In genomic region chr14:31160196-31161150, GRCm38 (mm10) we compare ENCODE assay signal across 12 mouse cellular contexts. TPM values are rescaled to one million over a fixed set of nuclear protein-coding genes. Genes with fewer than 3 reads are reported as not detected.
DNase-seq lines count a peak whose midpoint lies in the region; ATAC-seq and TF ChIP-seq lines count a peak whose summit lies in the region.
"Had no signal": no experiment of that assay in that cellular context is flagged by ENCODE, and none has a peak within 500 bp of the region (broad histone marks: within the 10 kb centered on the region; RNA-seq: fewer than 3 reads in every experiment).

No protein-coding gene starts in this region.

- 61% methylated on average over 27 of the region's 27 CpGs for WGBS in liver, embryonic 12.5 days (ENCODE audit: insufficient replicate concordance)
- WGBS in small intestine, adult 2 months: 39% methylated on average over 27 of the region's 27 CpGs

- peak overlapping the region; percentile 37; the same call in 1 of the 2 replicates for H3K27ac ChIP-seq in liver, embryonic 12.5 days
- peak overlapping the region; percentile 58 for H3K27ac ChIP-seq in small intestine, adult 2 months (ENCODE audit: insufficient read depth, low read depth, low read length)
- H3K27ac ChIP-seq: embryonic facial prominence, embryonic 13.5 days had no signal

- DNase-seq in heart, adult 11 months: peak; percentile 94
- DNase-seq in heart, postnatal 36 days: no peak
- peak; percentile 37 for DNase-seq in c-Kit-positive CD71-negative TER-119-negative erythroid progenitor cells, embryonic 14.5 days (ENCODE audit: low read depth)
- no peak for DNase-seq in B cell, adult 2 months
- DNase-seq in right cerebral cortex, adult 2 months (ENCODE audit: low spot score in 2 of 2): no peak
- DNase-seq: adrenal gland, postnatal 25 days; cerebellum, adult 9-10 months; retina, postnatal 1 day had no signal

- H3K27me3 ChIP-seq in liver, embryonic 12.5 days (replicated peaks): peaks cover 31% of the 10 kb centered on the region; the same call in 1 of the 2 replicates
- H3K27me3 ChIP-seq in small intestine, adult 2 months (ENCODE audit: control insufficient read depth, insufficient read depth, low read length): no peaks in the 10 kb centered on the region
- H3K27me3 ChIP-seq: embryonic facial prominence, embryonic 13.5 days had no signal

- intact Hi-C loops in heart, postnatal 36 days (cut with DNase I): no loop called here

- H3K36me3 ChIP-seq in liver, embryonic 12.5 days: no peaks in the 10 kb centered on the region
- H3K36me3 ChIP-seq in small intestine, adult 2 months (ENCODE audit: control insufficient read depth, insufficient read depth, low read length): no peaks in the 10 kb centered on the region
- H3K36me3 ChIP-seq: embryonic facial prominence, embryonic 13.5 days had no signal

- H3K4me2 ChIP-seq in liver, embryonic 12.5 days: peak overlapping the region; percentile 31
- H3K4me2 ChIP-seq: embryonic facial prominence, embryonic 13.5 days had no signal

- H3K9me3 ChIP-seq in liver, embryonic 12.5 days (replicated peaks): no peaks in the 10 kb centered on the region
- H3K9me3 ChIP-seq: embryonic facial prominence, embryonic 13.5 days had no signal

- ATAC-seq in liver, embryonic 12.5 days: peak; percentile 42
- ATAC-seq in erythroid progenitor cell, adult 5-6 weeks (replicated peaks; ENCODE audit: low FRiP score, poor library complexity, severe bottlenecking): no peak

- no peak overlapping the region for H3K4me3 ChIP-seq in liver, embryonic 12.5 days
- peak overlapping the region; percentile 61 for H3K4me3 ChIP-seq in small intestine, adult 2 months (ENCODE audit: low read depth, low read length)
- H3K4me3 ChIP-seq: embryonic facial prominence, embryonic 13.5 days had no signal

- TF ChIP-seq POLR2A in small intestine, adult 2 months (IDR thresholded peaks at IDR 0.05; ENCODE audit: low read depth, low read length): no peak

- TF ChIP-seq CTCF in small intestine, adult 2 months (IDR thresholded peaks at IDR 0.05; ENCODE audit: extremely low read depth, insufficient read length, insufficient replicate concordance, low read depth, low read length): no peak

- no peak overlapping the region for H3K9ac ChIP-seq in liver, embryonic 12.5 days
- H3K9ac ChIP-seq: embryonic facial prominence, embryonic 13.5 days had no signal

- peaks cover 32% of the 10 kb centered on the region for H3K4me1 ChIP-seq in liver, embryonic 12.5 days
- H3K4me1 ChIP-seq in small intestine, adult 2 months (ENCODE audit: control insufficient read depth, insufficient read depth, insufficient read length, low read length): peaks cover 9% of the 10 kb centered on the region
- H3K4me1 ChIP-seq: embryonic facial prominence, embryonic 13.5 days had no signal

RNA-seq across cellular contexts. Expression of gene Stab1, which starts 8.0 kb away (rescaled TPM):
- 10 to 100 TPM; 66.1 to 85.9 TPM for total RNA-seq in heart, postnatal 36 days (2021)
- 27.4 and 28.0 TPM in 2 replicates for polyA plus RNA-seq in liver, embryonic 12.5 days (2016; fragmentation: Nextera tagmentation; extraction: Ambion mirVana)
- 31.3 and 65.4 TPM in 2 replicates for polyA plus RNA-seq in small intestine, adult 2 months (2012; rRNA removed)
- 27.2 TPM in 1 of 2 replicates, not detected in the other for total RNA-seq in erythroid progenitor cell, adult 5-6 weeks (2015; ENCODE audit: low replicate concordance)
- total RNA-seq in erythroid progenitor cell, adult 5-6 weeks (2017; ENCODE audit: low replicate concordance): 0.64 TPM in 1 of 2 replicates, not detected in the other

RNA-seq across cellular contexts. Expression of gene Nt5dc2, which starts 29.6 kb away (rescaled TPM):
- 10 to 100 TPM; 19.5 to 19.9 TPM for total RNA-seq in heart, postnatal 36 days (2021)
- polyA plus RNA-seq in liver, embryonic 12.5 days (2016; fragmentation: Nextera tagmentation; extraction: Ambion mirVana): 298 and 306 TPM in 2 replicates
- polyA plus RNA-seq in small intestine, adult 2 months (2012; rRNA removed): 9.0 and 13.0 TPM in 2 replicates
- total RNA-seq in erythroid progenitor cell, adult 5-6 weeks (2015; ENCODE audit: low replicate concordance): 10.9 and 25.2 TPM in 2 replicates
- total RNA-seq in erythroid progenitor cell, adult 5-6 weeks (2017; ENCODE audit: low replicate concordance): 9.9 and 11.0 TPM in 2 replicates

RNA-seq across cellular contexts. Expression of gene Smim4, which starts 31.7 kb away (rescaled TPM):
- total RNA-seq in heart, postnatal 36 days (2021): 10 to 100 TPM; 64.8 to 72.2 TPM
- polyA plus RNA-seq in liver, embryonic 12.5 days (2016; fragmentation: Nextera tagmentation; extraction: Ambion mirVana): 95.4 and 103 TPM in 2 replicates
- 22.8 and 37.3 TPM in 2 replicates for polyA plus RNA-seq in small intestine, adult 2 months (2012; rRNA removed)
- 20.2 and 35.2 TPM in 2 replicates for total RNA-seq in erythroid progenitor cell, adult 5-6 weeks (2015; ENCODE audit: low replicate concordance)
- total RNA-seq in erythroid progenitor cell, adult 5-6 weeks (2017; ENCODE audit: low replicate concordance): 11.2 and 15.3 TPM in 2 replicates

RNA-seq across cellular contexts. Expression of gene Tnnc1, which starts 47.6 kb away (rescaled TPM):
- 1,000 to 10,000 TPM; 4,706 to 5,436 TPM for total RNA-seq in heart, postnatal 36 days (2021)
- 10.8 and 11.5 TPM in 2 replicates for polyA plus RNA-seq in liver, embryonic 12.5 days (2016; fragmentation: Nextera tagmentation; extraction: Ambion mirVana)
- polyA plus RNA-seq in small intestine, adult 2 months (2012; rRNA removed): 0.34 TPM in 1 of 2 replicates, not detected in the other
- total RNA-seq in erythroid progenitor cell, adult 5-6 weeks (2015; ENCODE audit: low replicate concordance): not detected in 2 replicates
- total RNA-seq in erythroid progenitor cell, adult 5-6 weeks (2017; ENCODE audit: low replicate concordance): not detected in 2 replicates

RNA-seq across cellular contexts. Expression of gene Nisch, which starts 56.3 kb away (rescaled TPM):
- total RNA-seq in heart, postnatal 36 days (2021): 100 to 1,000 TPM; 128 to 143 TPM
- 145 and 151 TPM in 2 replicates for polyA plus RNA-seq in liver, embryonic 12.5 days (2016; fragmentation: Nextera tagmentation; extraction: Ambion mirVana)
- polyA plus RNA-seq in small intestine, adult 2 months (2012; rRNA removed): 120 and 157 TPM in 2 replicates
- 55.1 and 59.1 TPM in 2 replicates for total RNA-seq in erythroid progenitor cell, adult 5-6 weeks (2015; ENCODE audit: low replicate concordance)
- 48.8 and 49.1 TPM in 2 replicates for total RNA-seq in erythroid progenitor cell, adult 5-6 weeks (2017; ENCODE audit: low replicate concordance)

Comparison
In these comparisons a context has a peak if more than half of its experiments do, and no peak if none do; other contexts are left out.
1. DNase-seq: peak in heart, adult 11 months (single experiment) and c-Kit-positive CD71-negative TER-119-negative erythroid progenitor cells, embryonic 14.5 days (single experiment); none in heart, postnatal 36 days (0 of 2), B cell, adult 2 months (0 of 2) and right cerebral cortex, adult 2 months (0 of 2).